Mouse (Mus musculus) intestine, postnatal 0 days (tissue): ENCODE measurements at regions not wholly inside any gene's neighbourhood (a gene's known extent, or its start where the extent isn't known, plus 50 kb on each side); places are given as distances from the start of the nearest gene placed in this dataset.

Experiments
- ATAC-seq: fragments of 200-750 bp; cut with Nextera tagmentation; 2 replicates; pipeline ENCODE4 v1.8.0; 2017; ENCODE audit warnings: mild to moderate bottlenecking, moderate TSS enrichment, moderate library complexity
- H3K27ac ChIP-seq: fragments of 300-500 bp; sonication (generic); 2 replicates; pipeline ENCODE4 v1.5.1; 2014; ENCODE audit warnings: mild to moderate bottlenecking, low read depth, low read length, moderate library complexity
- H3K27me3 ChIP-seq: fragments of 300-500 bp; sonication (generic); replicated peaks from 2 replicates; pipeline ENCODE4 v1.6.1; 2014; ENCODE audit warnings: low read length, mixed read lengths; ENCODE audit not compliant: control insufficient read depth, insufficient read depth
- H3K36me3 ChIP-seq: fragments of 300-500 bp; sonication (generic); 2 replicates; pipeline ENCODE4 v1.6.1; 2014; ENCODE audit warnings: mild to moderate bottlenecking, moderate library complexity; ENCODE audit not compliant: control insufficient read depth, insufficient read depth
- H3K4me1 ChIP-seq: fragments of 300-500 bp; sonication (generic); replicated peaks from 2 replicates; pipeline ENCODE4 v1.6.1; 2014; ENCODE audit warnings: antibody characterized with exemption, low read length, mixed read lengths; ENCODE audit not compliant: control insufficient read depth, insufficient read depth
- H3K4me2 ChIP-seq: fragments of 300-500 bp; sonication (generic); replicated peaks from 2 replicates; pipeline ENCODE4 v1.6.1; 2014; ENCODE audit warnings: low read depth, mild to moderate bottlenecking, moderate library complexity
- H3K4me3 ChIP-seq: fragments of 300-500 bp; sonication (generic); 2 replicates; pipeline ENCODE4 v1.5.1; 2014; ENCODE audit warnings: low read depth, low read length
- H3K9ac ChIP-seq: fragments of 300-500 bp; sonication (generic); 2 replicates; pipeline ENCODE4 v1.6.1; 2014; ENCODE audit warnings: mild to moderate bottlenecking, low read depth, low read length
- H3K9me3 ChIP-seq: fragments of 300-500 bp; sonication (generic); 2 replicates; pipeline ENCODE4 v1.6.1; 2016; ENCODE audit warnings: mixed run types; ENCODE audit not compliant: control insufficient read depth
- CTCF ChIP-seq: sonication (generic); IDR thresholded peaks from 2 replicates; pipeline ENCODE4 v1.5.1; 2016; ENCODE audit warnings: low read depth, mild to moderate bottlenecking, control low read depth, antibody characterized with exemption, moderate library complexity
- WGBS: fragments of 180-500 bp; shearing (Covaris S2); extraction: QIAGEN DNeasy Blood & Tissue Kit; methylation state at CpG from one replicate; pipeline ENCODE4 v1.1.7; 2014; 5-methylcytosine and 5-hydroxymethylcytosine counted together

GRCm38 (mm10) chr3:41465893-41466292 lies 89.6 kb upstream of the Jade1 start:
- 56% methylated on average over 2 of the region's 2 CpGs for WGBS
- no peak for TF ChIP-seq CTCF
- H3K4me3 ChIP-seq = no peak overlapping the region
- no peaks in the 10 kb centered on the region for H3K4me1 ChIP-seq
- no peaks in the 10 kb centered on the region for H3K9me3 ChIP-seq
- no peaks in the 10 kb centered on the region for H3K36me3 ChIP-seq
- H3K27ac ChIP-seq = no peak overlapping the region
- H3K9ac ChIP-seq = no peak overlapping the region
- H3K27me3 ChIP-seq = no peaks in the 10 kb centered on the region
- no peak overlapping the region for H3K4me2 ChIP-seq
- ATAC-seq = no peak

- no peak overlapping the region for H3K4me3 ChIP-seq
- no peak for TF ChIP-seq CTCF
- H3K9me3 ChIP-seq = no peaks in the 10 kb centered on the region
- no peak overlapping the region for H3K9ac ChIP-seq
- H3K27ac ChIP-seq = no peak overlapping the region
- no peak overlapping the region for H3K4me2 ChIP-seq
- no peaks in the 10 kb centered on the region for H3K4me1 ChIP-seq
- no peaks in the 10 kb centered on the region for H3K36me3 ChIP-seq
- no peak for ATAC-seq
- WGBS = 59% methylated on average over 11 of the region's 11 CpGs
- H3K27me3 ChIP-seq = no peaks in the 10 kb centered on the region
These were observed 92.4 kb upstream of the Jade1 start for GRCm38 (mm10) chr3:41462953-41463644.

- TF ChIP-seq CTCF = no peak
- Histone ChIP-seq H3K27ac (no peak overlapping the region), H3K4me2 (no peak overlapping the region), H3K9ac (no peak overlapping the region), H3K4me1 (no peaks in the 10 kb centered on the region), H3K4me3 (no peak overlapping the region), H3K36me3 (no peaks in the 10 kb centered on the region), H3K27me3 (no peaks in the 10 kb centered on the region), H3K9me3 (no peaks in the 10 kb centered on the region)
- no peak for ATAC-seq
- 96% methylated on average over 4 of the region's 4 CpGs for WGBS
These were observed 95.4 kb upstream of the Jade1 start for GRCm38 (mm10) chr3:41460131-41460530.

GRCm38 (mm10) chr3:41458156-41458555 lies 97.4 kb upstream of the Jade1 start:
- Histone ChIP-seq H3K36me3 (no peaks in the 10 kb centered on the region), H3K4me3 (no peak overlapping the region), H3K9me3 (no peaks in the 10 kb centered on the region), H3K9ac (no peak overlapping the region), H3K4me1 (no peaks in the 10 kb centered on the region), H3K27me3 (no peaks in the 10 kb centered on the region), H3K4me2 (no peak overlapping the region), H3K27ac (no peak overlapping the region)
- 94% methylated on average over 6 of the region's 6 CpGs for WGBS
- ATAC-seq = no peak
- no peak for TF ChIP-seq CTCF

- Histone ChIP-seq H3K9me3 (no peaks in the 10 kb centered on the region), H3K4me1 (no peaks in the 10 kb centered on the region), H3K9ac (no peak overlapping the region), H3K27me3 (no peaks in the 10 kb centered on the region), H3K36me3 (no peaks in the 10 kb centered on the region), H3K4me3 (no peak overlapping the region), H3K4me2 (no peak overlapping the region), H3K27ac (no peak overlapping the region)
- WGBS = 86% methylated on average over 3 of the region's 3 CpGs
- TF ChIP-seq CTCF = no peak
- no peak for ATAC-seq
These were observed 102.0 kb upstream of the Jade1 start for GRCm38 (mm10) chr3:41453525-41453924.

GRCm38 (mm10) chr3:41452716-41453090 lies 102.8 kb upstream of the Jade1 start:
- H3K27me3 ChIP-seq = no peaks in the 10 kb centered on the region
- H3K36me3 ChIP-seq = no peaks in the 10 kb centered on the region
- H3K4me3 ChIP-seq = no peak overlapping the region
- no peak overlapping the region for H3K27ac ChIP-seq
- H3K4me1 ChIP-seq = no peaks in the 10 kb centered on the region
- no peaks in the 10 kb centered on the region for H3K9me3 ChIP-seq
- ATAC-seq = no peak
- no peak overlapping the region for H3K9ac ChIP-seq
- H3K4me2 ChIP-seq = no peak overlapping the region
- 35% methylated on average over 3 of the region's 3 CpGs for WGBS
- no peak for TF ChIP-seq CTCF
